8 mouse cellular contexts compared by ENCODE assay signal in genomic region chr10:78159252-78159878, GRCm38 (mm10). TPM values are rescaled to one million over a fixed set of nuclear protein-coding genes. Genes with fewer than 3 reads are reported as not detected.
DNase-seq lines count a peak whose midpoint lies in the region; ATAC-seq and TF ChIP-seq lines count a peak whose summit lies in the region.

No protein-coding gene starts in this region.

- peaks cover 28% of the 10 kb centered on the region for H3K36me3 ChIP-seq in heart, embryonic 12.5 days
- H3K36me3 ChIP-seq in kidney, embryonic 14.5 days (ENCODE audit: control insufficient read depth, insufficient read depth, low read length): peaks cover 9% of the 10 kb centered on the region; the same call in 1 of the 2 replicates
- peaks cover 15% of the 10 kb centered on the region for H3K36me3 ChIP-seq in liver, postnatal 0 days (replicated peaks; ENCODE audit: insufficient read depth, low read length)
- peaks cover 29% of the 10 kb centered on the region for H3K36me3 ChIP-seq in neural tube, embryonic 12.5 days

- H3K4me1 ChIP-seq in heart, embryonic 12.5 days (replicated peaks): peaks cover 7% of the 10 kb centered on the region
- H3K4me1 ChIP-seq in kidney, embryonic 14.5 days (ENCODE audit: control insufficient read depth, insufficient read depth, low read length): peaks cover 8% of the 10 kb centered on the region
- H3K4me1 ChIP-seq in liver, postnatal 0 days (ENCODE audit: insufficient read depth): peaks cover 6% of the 10 kb centered on the region
- peaks cover 6% of the 10 kb centered on the region for H3K4me1 ChIP-seq in neural tube, embryonic 12.5 days

- peak overlapping the region; percentile 33; the same call in 1 of the 2 replicates for H3K9ac ChIP-seq in heart, embryonic 12.5 days
- H3K9ac ChIP-seq in kidney, embryonic 14.5 days (ENCODE audit: low read depth, low read length): no peak overlapping the region
- peak overlapping the region; percentile 26 for H3K9ac ChIP-seq in liver, postnatal 0 days (replicated peaks)
- 0 out of 2 replicates have a peak overlapping the region, but pooled peaks have one; percentile 13 for H3K9ac ChIP-seq in neural tube, embryonic 12.5 days

- no peak overlapping the region for H3K27ac ChIP-seq in heart, embryonic 12.5 days (ENCODE audit: poor library complexity, severe bottlenecking)
- H3K27ac ChIP-seq in kidney, embryonic 14.5 days (ENCODE audit: low read depth, low read length): no peak overlapping the region
- peak overlapping the region; percentile 37; the same call in 1 of the 2 replicates for H3K27ac ChIP-seq in liver, postnatal 0 days (ENCODE audit: low read depth)
- H3K27ac ChIP-seq in neural tube, embryonic 12.5 days: no peak overlapping the region

- 14% methylated on average over 17 of the region's 17 CpGs for WGBS in heart, embryonic 12.5 days
- 14% methylated on average over 17 of the region's 17 CpGs for WGBS in kidney, embryonic 14.5 days
- 8% methylated on average over 17 of the region's 17 CpGs for WGBS in liver, postnatal 0 days (ENCODE audit: insufficient replicate concordance)
- 17% methylated on average over 17 of the region's 17 CpGs for WGBS in neural tube, embryonic 12.5 days

- H3K27me3 ChIP-seq in heart, embryonic 12.5 days (replicated peaks): no peaks in the 10 kb centered on the region
- H3K27me3 ChIP-seq in kidney, embryonic 14.5 days (ENCODE audit: control insufficient read depth, insufficient read depth, low read length): no peaks in the 10 kb centered on the region
- no peaks in the 10 kb centered on the region for H3K27me3 ChIP-seq in liver, postnatal 0 days (ENCODE audit: insufficient read depth, low read length)
- no peaks in the 10 kb centered on the region for H3K27me3 ChIP-seq in neural tube, embryonic 12.5 days (replicated peaks)

- TF ChIP-seq CTCF in liver, postnatal 0 days (IDR thresholded peaks at IDR 0.05; ENCODE audit: low read depth): no peak

- H3K9me3 ChIP-seq in heart, embryonic 12.5 days (replicated peaks): no peaks in the 10 kb centered on the region
- no peaks in the 10 kb centered on the region for H3K9me3 ChIP-seq in kidney, embryonic 14.5 days (ENCODE audit: control insufficient read depth, low read length)
- no peaks in the 10 kb centered on the region for H3K9me3 ChIP-seq in liver, postnatal 0 days (ENCODE audit: low read length)
- no peaks in the 10 kb centered on the region for H3K9me3 ChIP-seq in neural tube, embryonic 12.5 days

- 0 out of 2 replicates have a peak, but pooled peaks have one; percentile 40 for ATAC-seq in heart, embryonic 12.5 days (ENCODE audit: insufficient number of reproducible peaks, low FRiP score)
- ATAC-seq in kidney, embryonic 14.5 days (ENCODE audit: low FRiP score, low TSS enrichment): peak; percentile 44; the same call in 1 of the 2 replicates
- ATAC-seq in liver, postnatal 0 days: peak; percentile 32
- ATAC-seq in neural tube, embryonic 12.5 days (ENCODE audit: low FRiP score, low read depth): peak; percentile 6; the same call in 1 of the 2 replicates

- H3K4me2 ChIP-seq in heart, embryonic 12.5 days: peak overlapping the region; percentile 61
- peak overlapping the region; percentile 44 for H3K4me2 ChIP-seq in kidney, embryonic 14.5 days (replicated peaks; ENCODE audit: low read depth, low read length)
- peak overlapping the region; percentile 58 for H3K4me2 ChIP-seq in liver, postnatal 0 days (ENCODE audit: low read depth, low read length)
- peak overlapping the region; percentile 49 for H3K4me2 ChIP-seq in neural tube, embryonic 12.5 days (replicated peaks)

- peak; percentile 45 to 63 for DNase-seq in right cerebral cortex, adult 2 months (ENCODE audit: low spot score in 2 of 2)
- DNase-seq in right cerebral cortex, postnatal 4 days: no peak
- DNase-seq in cerebellum, postnatal 36 days: peak; percentile 43 to 63
- DNase-seq in liver, postnatal 0 days: peak; percentile 76
- peak; percentile 48 for DNase-seq in urinary bladder, adult 2 months (ENCODE audit: low spot score)

- no peak for TF ChIP-seq EP300 in liver, postnatal 0 days (IDR thresholded peaks at IDR 0.05; ENCODE audit: low read depth)

- peak overlapping the region; percentile 10 for H3K4me3 ChIP-seq in heart, embryonic 12.5 days
- H3K4me3 ChIP-seq in kidney, embryonic 14.5 days (ENCODE audit: low read length): peak overlapping the region; percentile 4; the same call in 1 of the 2 replicates
- peak overlapping the region; percentile 24; the same call in 1 of the 2 replicates for H3K4me3 ChIP-seq in liver, postnatal 0 days (ENCODE audit: low read depth, low read length)
- no peak overlapping the region for H3K4me3 ChIP-seq in neural tube, embryonic 12.5 days

RNA-seq across cellular contexts. Expression of gene D10Jhu81e, which starts 10.2 kb away (rescaled TPM):
- polyA plus RNA-seq in heart, embryonic 12.5 days (2016; fragmentation: Nextera tagmentation; extraction: Ambion mirVana): 38.0 and 38.7 TPM in 2 replicates
- 16.3 and 85.4 TPM in 2 replicates for polyA plus RNA-seq in kidney, embryonic 14.5 days (2014; fragmentation: Nextera tagmentation; extraction: Ambion mirVana)
- polyA plus RNA-seq in liver, postnatal 0 days (2015; fragmentation: Nextera tagmentation; extraction: Ambion mirVana): 20.8 and 23.9 TPM in 2 replicates
- polyA plus RNA-seq in neural tube, embryonic 12.5 days (2016; fragmentation: Nextera tagmentation; extraction: Ambion mirVana): 19.0 and 23.7 TPM in 2 replicates
- 76.4 and 90.3 TPM in 2 replicates for polyA plus RNA-seq in urinary bladder, adult 2 months (2012; rRNA removed)

RNA-seq across cellular contexts. Expression of gene Pwp2, which starts 25.6 kb away (rescaled TPM):
- polyA plus RNA-seq in heart, embryonic 12.5 days (2016; fragmentation: Nextera tagmentation; extraction: Ambion mirVana): 14.1 and 14.2 TPM in 2 replicates
- polyA plus RNA-seq in kidney, embryonic 14.5 days (2014; fragmentation: Nextera tagmentation; extraction: Ambion mirVana): 10.4 and 19.9 TPM in 2 replicates
- 5.3 and 6.1 TPM in 2 replicates for polyA plus RNA-seq in liver, postnatal 0 days (2015; fragmentation: Nextera tagmentation; extraction: Ambion mirVana)
- 21.6 and 22.2 TPM in 2 replicates for polyA plus RNA-seq in neural tube, embryonic 12.5 days (2016; fragmentation: Nextera tagmentation; extraction: Ambion mirVana)
- polyA plus RNA-seq in urinary bladder, adult 2 months (2012; rRNA removed): 9.1 and 9.3 TPM in 2 replicates
